Mouse (Mus musculus): ENCODE data around the gene Actg1. TPM values are rescaled to one million over a fixed set of nuclear protein-coding genes. Genes with fewer than 3 reads are reported as not detected.
"Not testable (repeated sequence)": the region's sequence is repeated elsewhere in the genome, so short reads cannot be mapped to it uniquely, and the experiment has no call there.

The Actg1 gene
- total RNA-seq, 1 experiment = 2,367 TPM

GRCm38 (mm10) chr11:120352571-120353290 lies 4.4 kb upstream of the Actg1 start:
- no peak overlapping the region for H3K9ac ChIP-seq (ENCODE audit: insufficient read depth, low read depth, low read length, poor library complexity, severe bottlenecking)
- H3K9me3 ChIP-seq (ENCODE audit: control insufficient read depth, insufficient read depth, low read depth, low read length) = no peaks in the 10 kb centered on the region
- H3K4me3 ChIP-seq (ENCODE audit: insufficient read depth in 1 of 2, low read depth in 1 of 2, low read length in 2 of 2, poor library complexity in 1 of 2, severe bottlenecking in 1 of 2) = no peak overlapping the region
- TF ChIP-seq CHD2 (IDR thresholded peaks at IDR 0.05; ENCODE audit: low read depth, low read length) = no peak
- no peak for TF ChIP-seq ZC3H11A (IDR thresholded peaks at IDR 0.05; ENCODE audit: borderline replicate concordance, low read depth, low read length)
- TF ChIP-seq MAFK (IDR thresholded peaks at IDR 0.05; ENCODE audit: insufficient read depth, low read depth, low read length) = no peak
- TF ChIP-seq HCFC1 (IDR thresholded peaks at IDR 0.05; ENCODE audit: borderline replicate concordance, insufficient read depth, low read length) = no peak
- no peak for TF ChIP-seq ZNF384 (IDR thresholded peaks at IDR 0.05; ENCODE audit: low read depth, low read length)
- in situ Hi-C loops (cut with MboI; ENCODE audit: low sequenced_read_pairs in 2 of 2, unreplicated experiment in 2 of 2) = no loop called here
- H3K36me3 ChIP-seq (ENCODE audit: control insufficient read depth, insufficient read depth, low read length, poor library complexity, severe bottlenecking) = peaks cover 4% of the 10 kb centered on the region; the same call in 1 of the 2 replicates
- no peak overlapping the region for H3K27ac ChIP-seq (ENCODE audit: insufficient read depth, low read depth, low read length, poor library complexity, severe bottlenecking)
- no peak for DNase-seq (ENCODE audit: low read depth, low spot score)
- peaks cover 4 to 30% of the 10 kb centered on the region in 2 experiments; a peak in 3 of 4 replicates for H3K4me1 ChIP-seq (ENCODE audit: control insufficient read depth in 2 of 2, insufficient read depth in 2 of 2, low read length in 2 of 2, poor library complexity in 1 of 2)

GRCm38 (mm10) chr11:120352093-120352350 lies 3.7 kb upstream of the Actg1 start:
- H3K9me3 ChIP-seq (ENCODE audit: control insufficient read depth, insufficient read depth, low read depth, low read length); H3K4me3 ChIP-seq (ENCODE audit: insufficient read depth in 1 of 2, low read depth in 1 of 2, low read length in 2 of 2, poor library complexity in 1 of 2, severe bottlenecking in 1 of 2); H3K27ac ChIP-seq (ENCODE audit: insufficient read depth, low read depth, low read length, poor library complexity, severe bottlenecking); DNase-seq (ENCODE audit: low read depth, low spot score); H3K9ac ChIP-seq (ENCODE audit: insufficient read depth, low read depth, low read length, poor library complexity, severe bottlenecking); in situ Hi-C loops (cut with MboI; ENCODE audit: low sequenced_read_pairs in 2 of 2, unreplicated experiment in 2 of 2); H3K36me3 ChIP-seq (ENCODE audit: control insufficient read depth, insufficient read depth, low read length, poor library complexity, severe bottlenecking): not testable (repeated sequence)
- H3K4me1 ChIP-seq (ENCODE audit: control insufficient read depth in 2 of 2, insufficient read depth in 2 of 2, low read length in 2 of 2, poor library complexity in 1 of 2) = peaks cover 4 to 30% of the 10 kb centered on the region in 2 experiments; a peak in 3 of 4 replicates

- Histone ChIP-seq H3K36me3 (ENCODE audit: control insufficient read depth, insufficient read depth, low read length, poor library complexity, severe bottlenecking) (peaks cover 13% of the 10 kb centered on the region), H3K4me3 (ENCODE audit: insufficient read depth in 1 of 2, low read depth in 1 of 2, low read length in 2 of 2, poor library complexity in 1 of 2, severe bottlenecking in 1 of 2) (no peak overlapping the region), H3K27ac (ENCODE audit: insufficient read depth, low read depth, low read length, poor library complexity, severe bottlenecking) (peak overlapping the region; percentile 99), H3K4me1 (ENCODE audit: control insufficient read depth in 2 of 2, insufficient read depth in 2 of 2, low read length in 2 of 2, poor library complexity in 1 of 2) (peaks cover 4 to 30% of the 10 kb centered on the region in 2 experiments; a peak in 3 of 4 replicates), H3K9ac (ENCODE audit: insufficient read depth, low read depth, low read length, poor library complexity, severe bottlenecking) (peak overlapping the region; percentile 2; the same call in 1 of the 2 replicates), H3K9me3 (ENCODE audit: control insufficient read depth, insufficient read depth, low read depth, low read length) (no peaks in the 10 kb centered on the region)
- TF ChIP-seq ZC3H11A (IDR thresholded peaks at IDR 0.05; ENCODE audit: borderline replicate concordance, low read depth, low read length) = no peak
- no peak for TF ChIP-seq CHD2 (IDR thresholded peaks at IDR 0.05; ENCODE audit: low read depth, low read length)
- TF ChIP-seq ZNF384 (IDR thresholded peaks at IDR 0.05; ENCODE audit: low read depth, low read length) = no peak
- TF ChIP-seq MAFK (IDR thresholded peaks at IDR 0.05; ENCODE audit: insufficient read depth, low read depth, low read length) = no peak
- TF ChIP-seq HCFC1 (IDR thresholded peaks at IDR 0.05; ENCODE audit: borderline replicate concordance, insufficient read depth, low read length) = no peak
- DNase-seq (ENCODE audit: low read depth, low spot score) = no peak
- in situ Hi-C loops (cut with MboI; ENCODE audit: low sequenced_read_pairs in 2 of 2, unreplicated experiment in 2 of 2) = no loop called here
Measured at GRCm38 (mm10) chr11:120351250-120352092, 3.1 kb upstream of the Actg1 start.

DNA sequence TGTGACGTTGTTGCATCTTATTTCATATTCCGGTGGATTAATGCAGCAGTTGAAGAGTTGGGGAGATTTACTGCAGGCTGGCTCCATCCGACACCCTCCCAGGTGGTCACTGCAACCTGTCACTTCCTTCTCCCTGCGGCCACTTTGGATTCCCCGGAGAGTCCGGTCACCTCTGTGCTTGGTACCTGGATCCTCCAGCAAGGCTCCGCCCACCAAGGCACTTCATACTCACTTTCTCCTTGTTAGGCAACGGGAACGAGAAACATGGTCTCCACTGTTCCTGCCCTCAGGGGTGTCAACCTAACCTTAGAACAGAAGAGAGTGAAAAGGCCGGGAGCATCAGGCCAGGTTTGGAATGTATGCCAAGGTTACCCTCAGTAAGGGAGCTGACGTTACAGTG lies 2.4 kb upstream of the Actg1 start:
- H3K4me3 ChIP-seq (ENCODE audit: insufficient read depth in 1 of 2, low read depth in 1 of 2, low read length in 2 of 2, poor library complexity in 1 of 2, severe bottlenecking in 1 of 2) = peak overlapping the region; percentile 67 to 79
- peaks cover 16% of the 10 kb centered on the region for H3K36me3 ChIP-seq (ENCODE audit: control insufficient read depth, insufficient read depth, low read length, poor library complexity, severe bottlenecking)
- H3K9ac ChIP-seq (ENCODE audit: insufficient read depth, low read depth, low read length, poor library complexity, severe bottlenecking) = peak overlapping the region; percentile 94
- DNase-seq (ENCODE audit: low read depth, low spot score) = no peak
- H3K27ac ChIP-seq (ENCODE audit: insufficient read depth, low read depth, low read length, poor library complexity, severe bottlenecking) = peak overlapping the region; percentile 99
- H3K9me3 ChIP-seq (ENCODE audit: control insufficient read depth, insufficient read depth, low read depth, low read length) = no peaks in the 10 kb centered on the region
- H3K4me1 ChIP-seq (ENCODE audit: control insufficient read depth in 2 of 2, insufficient read depth in 2 of 2, low read length in 2 of 2, poor library complexity in 1 of 2) = peaks cover 4 to 30% of the 10 kb centered on the region in 2 experiments; a peak in 3 of 4 replicates
- in situ Hi-C loops (cut with MboI; ENCODE audit: low sequenced_read_pairs in 2 of 2, unreplicated experiment in 2 of 2) = no loop called here
- TF ChIP-seq ZNF384 (IDR thresholded peaks at IDR 0.05; ENCODE audit: low read depth, low read length) (no peak), ZC3H11A (IDR thresholded peaks at IDR 0.05; ENCODE audit: borderline replicate concordance, low read depth, low read length) (no peak)

Measured in ES-E14 (cell line).